Mouse (Mus musculus): ENCODE results near the gene Epo.
A peak's percentile ranks its signal among the peaks of the same experiment; 100 is the strongest.

The Epo gene

GRCm38 (mm10) chr5:137537461-137537860 lies 4.4 kb upstream of the Epo start:
- no peak for DNase-seq

DNA sequence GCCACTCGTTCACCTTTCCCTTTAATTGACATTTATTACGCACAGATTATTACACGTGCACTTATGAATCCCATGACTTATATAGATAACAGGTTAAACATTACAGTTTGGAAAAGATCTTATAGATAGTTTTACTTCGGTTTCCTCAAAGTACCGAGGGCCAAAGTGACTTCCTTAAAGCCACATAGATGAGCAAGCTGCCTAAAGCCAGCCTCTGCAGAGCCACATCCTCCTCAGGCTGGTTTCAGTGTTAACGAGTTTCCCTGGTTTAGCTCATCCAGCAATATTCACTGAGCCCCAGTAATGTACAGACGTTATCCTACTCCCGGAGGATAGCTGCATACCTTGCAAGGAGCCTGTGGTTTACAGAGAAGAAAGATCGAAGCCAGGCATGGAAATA lies 2.3 kb upstream of the Epo start:
- no peak for DNase-seq

GRCm38 (mm10) chr5:137534762-137535161 lies 1.7 kb upstream of the Epo start:
- DNase-seq: no peak

- DNase-seq: no peak
Measured at GRCm38 (mm10) chr5:137532808-137533116, 280 bp downstream of the Epo start.

GRCm38 (mm10) chr5:137532131-137532807 lies 773 bp downstream of the Epo start:
- no peak for DNase-seq

GRCm38 (mm10) chr5:137531414-137532130 lies 1.5 kb downstream of the Epo start:
- DNase-seq: peak; percentile 81

- DNase-seq: peak; percentile 73
Measured at GRCm38 (mm10) chr5:137530588-137531413, 2.2 kb downstream of the Epo start.

- no peak for DNase-seq
Measured at GRCm38 (mm10) chr5:137530075-137530474, 3.0 kb downstream of the Epo start.

- no peak for DNase-seq
Measured at GRCm38 (mm10) chr5:137529221-137529995, 3.6 kb downstream of the Epo start.

DNA sequence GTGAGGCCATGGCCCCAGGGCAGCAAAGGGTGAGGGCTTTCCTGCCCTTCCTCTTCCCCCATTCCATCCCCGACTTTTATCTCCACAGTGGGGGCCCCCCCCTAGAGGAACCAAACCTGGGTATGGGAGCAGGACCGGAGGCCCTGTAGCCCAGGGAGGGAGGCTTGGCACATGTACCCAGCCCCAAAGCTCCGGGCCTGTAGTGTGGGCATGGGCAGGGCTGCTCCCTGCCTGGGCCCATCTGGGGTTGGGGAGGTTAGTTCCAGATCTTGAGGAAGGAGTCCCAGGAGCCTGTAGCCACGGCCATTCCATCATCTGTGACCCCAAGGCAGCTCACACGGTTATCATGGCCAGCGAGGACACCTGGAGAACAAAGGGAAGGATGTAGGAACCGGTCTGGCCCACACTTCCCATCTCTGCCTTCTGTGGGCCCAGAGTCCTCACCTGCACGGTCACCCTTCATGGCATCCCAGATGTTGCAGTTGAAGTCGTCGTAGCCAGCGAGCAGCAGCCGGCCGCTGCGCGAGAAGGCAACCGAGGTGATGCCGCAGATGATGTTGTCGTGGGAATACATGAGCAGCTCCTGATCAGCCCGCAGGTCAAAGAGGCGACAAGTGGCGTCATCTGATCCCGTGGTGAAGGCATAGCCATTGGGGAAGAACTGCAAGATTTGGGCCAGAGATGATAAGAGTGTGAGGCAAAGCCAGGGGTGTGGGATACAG lies 4.6 kb downstream of the Epo start:
- DNase-seq: no peak

DNA sequence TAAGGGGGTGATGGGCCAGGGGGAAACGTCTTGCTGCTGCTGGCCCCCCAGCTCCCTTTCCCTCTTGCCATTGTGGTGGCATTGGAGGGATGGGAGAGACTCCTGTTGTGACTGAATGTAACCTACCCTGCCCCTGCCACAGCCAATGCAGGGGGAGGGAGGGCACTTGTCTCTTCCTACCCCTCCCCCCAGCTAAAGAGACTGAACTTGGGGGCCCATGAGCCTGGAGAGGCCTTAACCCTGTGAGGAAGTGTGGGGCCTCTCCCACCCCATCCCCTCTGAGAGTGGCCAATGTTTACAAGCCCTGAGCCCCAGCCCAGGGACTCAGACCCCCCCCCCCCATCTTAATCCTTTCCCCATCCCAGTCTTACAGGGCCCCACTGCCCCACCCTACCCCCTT lies 5.6 kb downstream of the Epo start:
- no peak for DNase-seq

- no peak for DNase-seq
Measured at GRCm38 (mm10) chr5:137526192-137526936, 6.7 kb downstream of the Epo start.

DNA sequence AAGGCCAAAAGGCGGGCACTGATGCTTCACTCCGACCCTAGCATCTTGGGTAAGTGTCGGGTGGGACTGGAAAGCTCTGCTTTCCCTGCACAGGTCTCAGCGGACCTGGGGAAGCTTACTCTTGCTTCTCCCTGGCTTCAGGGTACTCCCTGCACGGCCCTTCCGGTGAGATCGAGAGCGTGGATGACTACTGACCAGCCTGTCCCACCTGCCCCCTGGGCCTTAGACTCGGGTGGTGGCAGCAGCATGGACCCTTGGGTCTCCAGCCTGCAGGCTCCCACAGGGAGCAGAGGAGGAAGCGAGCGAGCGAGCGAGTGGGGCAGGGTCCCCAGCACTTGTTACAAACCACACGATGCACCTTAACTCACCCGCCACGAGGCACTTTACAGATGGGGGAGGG lies 7.5 kb downstream of the Epo start:
- DNase-seq: no peak

DNA sequence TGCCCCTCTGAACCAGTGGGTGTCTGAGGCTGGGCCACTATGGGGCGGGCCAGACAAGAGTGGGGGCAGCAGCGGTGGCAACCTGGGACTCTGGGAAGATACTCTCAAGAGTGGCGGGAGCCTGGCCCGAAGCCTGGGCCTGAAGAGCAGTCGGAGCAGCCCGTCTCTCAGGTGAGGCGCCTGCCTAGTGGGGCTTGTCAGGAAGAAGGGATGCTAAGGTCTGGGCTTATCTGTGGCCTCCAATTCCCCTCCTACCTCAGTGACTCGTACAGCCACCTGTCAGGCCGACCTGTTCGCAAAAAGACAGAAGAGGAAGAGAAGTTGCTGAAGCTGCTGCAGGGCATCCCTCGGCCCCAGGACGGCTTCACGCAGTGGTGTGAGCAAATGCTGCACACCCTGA lies 8.4 kb downstream of the Epo start:
- DNase-seq: no peak

DNA sequence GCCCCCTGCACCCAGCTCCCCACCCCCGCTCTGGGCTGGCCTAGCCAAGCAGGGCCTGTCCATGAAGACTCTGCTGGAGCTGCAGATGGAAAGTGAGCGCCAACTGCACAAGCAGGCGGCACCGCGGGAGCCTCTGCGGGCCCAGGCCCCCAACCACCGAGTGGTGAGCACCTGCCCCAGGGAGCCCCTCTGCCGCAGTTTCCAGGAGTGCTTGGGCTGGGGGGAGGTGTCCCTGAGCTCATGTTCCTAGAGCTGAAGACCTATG lies 8.9 kb downstream of the Epo start:
- DNase-seq: no peak

DNA sequence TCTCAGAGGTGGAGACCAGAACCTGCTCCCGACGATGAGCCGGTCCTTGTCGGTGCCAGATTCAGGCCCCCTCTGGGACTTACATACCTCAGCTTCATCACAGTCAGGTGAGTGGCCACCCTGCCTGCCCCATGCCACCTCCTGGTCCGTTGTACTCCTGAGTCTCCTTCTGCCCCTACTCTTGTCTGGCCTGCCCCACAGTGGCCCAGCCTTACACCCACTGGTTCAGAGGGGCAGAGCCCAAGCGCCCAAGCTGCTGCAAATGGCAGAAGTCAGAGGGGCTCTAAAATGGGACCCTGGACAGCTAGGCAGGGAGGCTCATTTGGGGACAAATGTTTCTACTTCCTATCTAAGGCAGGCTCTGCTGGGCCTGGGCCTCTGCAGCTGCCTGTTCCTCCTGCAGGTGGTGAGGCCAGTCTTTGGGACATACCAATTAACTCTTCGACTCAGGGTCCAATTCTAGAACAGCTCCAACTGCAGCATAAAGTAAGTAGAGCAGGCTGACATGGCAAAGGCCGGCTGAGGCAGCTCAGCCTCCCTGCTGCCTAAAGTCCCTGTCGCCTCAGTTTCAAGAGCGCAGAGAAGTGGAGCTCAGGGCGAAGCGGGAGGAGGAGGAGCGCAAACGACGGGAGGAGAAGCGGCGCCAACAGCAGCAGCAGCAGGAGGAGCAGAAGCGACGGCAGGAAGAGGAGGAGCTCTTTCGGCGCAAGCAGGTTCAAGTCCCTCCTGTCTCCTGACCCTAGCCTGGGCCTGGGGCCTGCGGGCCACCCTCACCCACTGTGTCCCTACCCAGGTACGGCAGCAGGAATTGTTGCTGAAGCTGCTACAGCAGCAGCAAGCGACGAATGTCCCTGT lies 9.4 kb downstream of the Epo start:
- no peak for DNase-seq

- no peak for DNase-seq
Measured at GRCm38 (mm10) chr5:137522711-137523110, 10.3 kb downstream of the Epo start.

DNA sequence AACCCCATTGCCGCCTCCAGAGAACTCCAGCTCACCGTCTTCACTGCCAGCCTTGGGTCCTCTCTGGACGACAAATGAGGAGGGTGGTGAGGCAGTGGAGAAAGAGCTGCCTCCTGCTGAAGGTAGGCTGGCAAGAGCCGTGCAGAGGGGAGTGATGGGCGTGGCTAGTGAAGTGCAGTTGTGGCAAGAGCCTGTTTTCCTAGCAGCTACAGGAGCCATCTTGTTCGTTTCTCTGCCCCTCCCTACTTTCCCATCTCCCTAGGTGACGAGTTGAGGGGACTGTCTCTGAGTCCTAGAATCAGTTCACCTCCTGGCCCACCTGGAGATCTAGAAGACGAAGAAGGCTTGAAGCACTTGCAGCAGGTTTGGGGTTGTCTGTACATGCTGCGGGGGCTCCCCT lies 11.2 kb downstream of the Epo start:
- DNase-seq: no peak

GRCm38 (mm10) chr5:137519691-137520550 lies 13.1 kb downstream of the Epo start:
- DNase-seq: no peak

- no peak for DNase-seq
Measured at GRCm38 (mm10) chr5:137518436-137518835, 14.6 kb downstream of the Epo start, which contains the start of gene Gigyf1. TSS of gene Gigyf1 (plus strand) at chr5:137518548.

Data from right cerebral cortex, postnatal 4 days (tissue).